Mouse (Mus musculus) mature B cell (primary cell): ENCODE data around the gene Rpp25l.

Experiments used
- in situ Hi-C: fragments of 300-500 bp; cut with MboI; formaldehyde crosslinking; loops from 2 replicates; pipeline ENCODE4 v1.14.3; 2019

The Rpp25l gene

GRCm38 (mm10) chr4:41737602-41738255 is 24.4 kb upstream of the Rpp25l start:
- in situ Hi-C loops = no loop called here

- in situ Hi-C loops = no loop called here
Observed at GRCm38 (mm10) chr4:41731052-41731765, 17.9 kb upstream of the Rpp25l start, which contains the start of gene Arid3c. Gene Arid3c (minus strand): TSS chr4:41731142.

GRCm38 (mm10) chr4:41726826-41727621 is 13.7 kb upstream of the Rpp25l start:
- in situ Hi-C loops = no loop called here

GRCm38 (mm10) chr4:41722918-41723351 is 9.6 kb upstream of the Rpp25l start, which contains the start of gene Dctn3:
Gene Dctn3 (minus strand): TSS chr4:41723170.
- in situ Hi-C loops = loop anchor here (25.0 kb wide), 1 partner anchor 161 kb away; the partner anchor contains the start of genes Dnaic1 and Fam219a

- in situ Hi-C loops = loop anchor here (25.0 kb wide), 1 partner anchor 155 kb away; the partner anchor contains the start of genes Dnaic1 and Fam219a
Observed at GRCm38 (mm10) chr4:41716834-41717233, 3.5 kb upstream of the Rpp25l start.

GRCm38 (mm10) chr4:41715596-41715995 is 2.3 kb upstream of the Rpp25l start:
- in situ Hi-C loops = loop anchor here (25.0 kb wide), 1 partner anchor 153 kb away; the partner anchor contains the start of genes Dnaic1 and Fam219a

- in situ Hi-C loops = loop anchor here (25.0 kb wide), 1 partner anchor 153 kb away; the partner anchor contains the start of genes Dnaic1 and Fam219a
Observed at GRCm38 (mm10) chr4:41715082-41715481, 1.7 kb upstream of the Rpp25l start.

- in situ Hi-C loops = loop anchor here (25.0 kb wide), 1 partner anchor 152 kb away; the partner anchor contains the start of genes Dnaic1 and Fam219a
Observed at GRCm38 (mm10) chr4:41714276-41714675, 942 bp upstream of the Rpp25l start.

GRCm38 (mm10) chr4:41712421-41713196 is 725 bp downstream of the Rpp25l start:
- in situ Hi-C loops = loop anchor here (25.0 kb wide), 1 partner anchor 150 kb away; the partner anchor contains the start of genes Dnaic1 and Fam219a

GRCm38 (mm10) chr4:41711705-41712375 is 1.5 kb downstream of the Rpp25l start:
- in situ Hi-C loops = loop anchor here (25.0 kb wide), 1 partner anchor 150 kb away; the partner anchor contains the start of genes Dnaic1 and Fam219a

- in situ Hi-C loops = loop anchor here (25.0 kb wide), 1 partner anchor 148 kb away; the partner anchor contains the start of genes Dnaic1 and Fam219a
Observed at GRCm38 (mm10) chr4:41710229-41710628, 3.1 kb downstream of the Rpp25l start.

GRCm38 (mm10) chr4:41708192-41708745 is 5.1 kb downstream of the Rpp25l start:
- in situ Hi-C loops = loop anchor here (25.0 kb wide), 1 partner anchor 146 kb away; the partner anchor contains the start of genes Dnaic1 and Fam219a

GRCm38 (mm10) chr4:41707011-41707535 is 6.3 kb downstream of the Rpp25l start:
- in situ Hi-C loops = loop anchor here (25.0 kb wide), 1 partner anchor 145 kb away; the partner anchor contains the start of genes Dnaic1 and Fam219a

- in situ Hi-C loops = loop anchor here (25.0 kb wide), 1 partner anchor 144 kb away; the partner anchor contains the start of genes Dnaic1 and Fam219a
Observed at GRCm38 (mm10) chr4:41705922-41706754, 7.2 kb downstream of the Rpp25l start.

- in situ Hi-C loops = loop anchor here (25.0 kb wide), 1 partner anchor 142 kb away; the partner anchor contains the start of genes Dnaic1 and Fam219a
Observed at GRCm38 (mm10) chr4:41704651-41705050, 8.7 kb downstream of the Rpp25l start.

GRCm38 (mm10) chr4:41702226-41702625 is 11.1 kb downstream of the Rpp25l start:
- in situ Hi-C loops = loop anchor here (25.0 kb wide), 1 partner anchor 140 kb away; the partner anchor contains the start of genes Dnaic1 and Fam219a

GRCm38 (mm10) chr4:41700224-41700623 is 13.1 kb downstream of the Rpp25l start:
- in situ Hi-C loops = loop anchor here (25.0 kb wide), 1 partner anchor 138 kb away; the partner anchor contains the start of genes Dnaic1 and Fam219a

- in situ Hi-C loops = loop anchor here (25.0 kb wide), 1 partner anchor 137 kb away; the partner anchor contains the start of genes Dnaic1 and Fam219a
Observed at GRCm38 (mm10) chr4:41699783-41700182, 13.6 kb downstream of the Rpp25l start, which contains the start of gene Il11ra1. Gene Il11ra1 (plus strand): TSS chr4:41699989.
